Mouse (Mus musculus): ENCODE measurements around the gene Stx16. TPM values are rescaled to one million over a fixed set of nuclear protein-coding genes. Genes with fewer than 3 reads are reported as not detected.
A peak's percentile ranks its signal among the peaks of the same experiment; 100 is the strongest.

Stx16 gene
- polyA plus RNA-seq (2012; rRNA removed), result 70.4 and 77.5 TPM in 2 replicates

DNA sequence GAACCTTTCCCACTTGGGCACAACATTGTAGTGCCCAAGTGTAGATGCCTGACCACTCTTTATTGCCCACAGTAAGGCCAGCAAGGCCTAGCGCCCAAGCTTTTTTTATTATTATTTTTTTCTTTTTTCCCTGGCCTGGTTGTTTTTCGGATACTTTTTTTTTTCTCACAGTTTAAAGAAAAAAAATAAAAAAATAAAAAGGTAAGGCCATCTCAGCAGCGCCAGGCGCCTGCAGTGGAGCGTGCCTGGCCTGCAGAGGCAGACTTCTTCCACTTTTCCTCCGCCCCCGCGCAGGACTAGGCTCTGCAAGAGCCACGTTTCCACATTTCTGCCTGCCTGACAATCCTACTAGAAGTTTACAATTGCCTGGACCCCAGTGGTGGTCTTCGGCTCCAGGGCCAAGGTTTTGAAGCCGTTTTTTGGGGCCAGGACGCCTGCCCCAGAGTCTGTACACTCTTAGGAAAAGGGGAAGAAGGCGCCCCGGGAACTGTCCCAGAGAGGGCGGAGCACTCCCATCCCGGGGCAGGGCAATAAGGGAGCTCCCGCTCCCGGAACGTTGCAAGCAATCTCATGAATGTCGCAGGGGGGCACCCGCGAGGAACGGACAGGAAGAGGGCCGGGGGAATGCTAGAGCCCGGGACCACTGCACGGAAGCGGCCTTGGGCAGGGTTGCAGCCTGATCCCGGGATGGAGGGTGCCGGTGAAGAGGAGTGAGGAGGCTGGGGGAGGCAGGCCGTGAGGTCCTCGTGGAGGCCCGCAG is at the start of gene Stx16:
Stx16 (plus strand) TSS at position 636 of the 760 bp plus-strand sequence.
- Histone ChIP-seq H3K4me1 (replicated peaks; ENCODE audit: control insufficient read depth, insufficient read depth, low read length) (peaks cover 10% of the 10 kb centered on the region), H3K36me3 (ENCODE audit: control insufficient read depth, insufficient read depth, low read length) (no peaks in the 10 kb centered on the region), H3K27me3 (ENCODE audit: control insufficient read depth, insufficient read depth, low read length) (no peaks in the 10 kb centered on the region), H3K27ac (ENCODE audit: control insufficient read depth, insufficient read depth, low read length) (peak within 1 kb of the TSS; percentile 76), H3K4me3 (ENCODE audit: control insufficient read depth, insufficient read depth, low read length) (peak within 1 kb of the TSS; percentile 73)
- peak; percentile 90 for DNase-seq
- TF ChIP-seq POLR2A (IDR thresholded peaks at IDR 0.05; ENCODE audit: control insufficient read depth, extremely low read depth, insufficient read depth, low read length, poor library complexity) (peak; percentile 63; the same call in 1 of the 2 replicates), CTCF (IDR thresholded peaks at IDR 0.05; ENCODE audit: borderline replicate concordance, control insufficient read depth, extremely low read depth, insufficient read depth, low read length, poor library complexity) (0 out of 2 replicates have a peak, but pooled peaks have one; percentile 0)
- WGBS, result 4% methylated on average over 32 of the region's 32 CpGs

DNA sequence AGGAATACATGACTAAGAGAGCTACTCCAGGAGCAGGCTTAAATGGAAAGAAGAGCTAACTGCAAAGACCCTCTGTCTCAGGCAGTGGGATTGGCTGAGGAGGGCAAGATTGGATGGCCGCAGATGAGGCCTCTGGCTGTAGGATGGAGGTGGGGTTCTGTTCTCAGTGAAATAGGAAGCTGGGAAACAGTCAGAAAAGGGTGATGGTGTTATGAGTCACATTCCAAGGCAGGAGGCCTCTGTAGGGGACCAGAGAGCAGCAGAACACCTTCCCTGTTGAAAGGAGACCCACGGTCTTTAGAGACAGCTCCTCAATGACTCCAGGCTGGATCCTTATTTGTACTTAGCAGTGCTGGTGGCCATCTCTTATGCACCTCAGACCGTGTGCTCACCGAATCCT is 49.7 kb upstream of the Stx16 start:
- WGBS, result 80% methylated on average over 4 of the region's 4 CpGs
- no peak for DNase-seq
- TF ChIP-seq CTCF (IDR thresholded peaks at IDR 0.05; ENCODE audit: borderline replicate concordance, control insufficient read depth, extremely low read depth, insufficient read depth, low read length, poor library complexity), result no peak
- TF ChIP-seq POLR2A (IDR thresholded peaks at IDR 0.05; ENCODE audit: control insufficient read depth, extremely low read depth, insufficient read depth, low read length, poor library complexity), result no peak

DNA sequence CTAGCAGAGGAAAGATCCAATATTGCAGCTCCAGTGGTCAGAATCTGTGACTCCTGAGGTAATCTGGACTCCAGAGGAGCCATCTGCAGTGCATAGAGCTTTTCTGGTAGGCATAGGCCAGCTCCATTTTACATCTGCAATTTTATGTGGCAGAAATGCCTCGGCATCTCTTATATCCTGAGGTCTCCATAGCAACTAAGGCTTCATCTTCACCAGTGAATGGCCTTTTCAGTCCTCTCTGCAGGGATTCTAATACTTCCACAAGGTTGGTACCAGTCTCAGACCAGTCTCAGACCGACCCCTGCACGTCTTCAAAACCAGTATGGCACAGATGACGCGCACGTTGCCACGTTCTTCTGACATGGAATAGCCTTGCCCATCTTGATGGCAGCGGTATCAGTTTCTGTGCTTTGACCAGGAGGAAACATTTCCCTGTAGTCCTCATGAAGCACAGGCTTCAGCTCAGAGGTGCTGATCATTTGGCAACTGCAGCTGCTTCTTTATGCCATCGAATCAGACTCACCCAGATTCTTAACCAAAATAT is 42.8 kb upstream of the Stx16 start:
- no peak for DNase-seq
- TF ChIP-seq POLR2A (IDR thresholded peaks at IDR 0.05; ENCODE audit: control insufficient read depth, extremely low read depth, insufficient read depth, low read length, poor library complexity) (no peak), CTCF (IDR thresholded peaks at IDR 0.05; ENCODE audit: borderline replicate concordance, control insufficient read depth, extremely low read depth, insufficient read depth, low read length, poor library complexity) (no peak)
- H3K4me3 ChIP-seq (ENCODE audit: control insufficient read depth, insufficient read depth, low read length), result no peak overlapping the region
- H3K36me3 ChIP-seq (ENCODE audit: control insufficient read depth, insufficient read depth, low read length), result no peaks in the 10 kb centered on the region
- 94% methylated on average over 9 of the region's 9 CpGs for WGBS
- H3K4me1 ChIP-seq (replicated peaks; ENCODE audit: control insufficient read depth, insufficient read depth, low read length), result no peaks in the 10 kb centered on the region
- no peaks in the 10 kb centered on the region for H3K27me3 ChIP-seq (ENCODE audit: control insufficient read depth, insufficient read depth, low read length)
- H3K27ac ChIP-seq (ENCODE audit: control insufficient read depth, insufficient read depth, low read length), result no peak overlapping the region

More for the DNA sequence above, 49.7 kb upstream of the Stx16 start:
- Histone ChIP-seq H3K4me1 (replicated peaks; ENCODE audit: control insufficient read depth, insufficient read depth, low read length) (no peaks in the 10 kb centered on the region), H3K36me3 (ENCODE audit: control insufficient read depth, insufficient read depth, low read length) (no peaks in the 10 kb centered on the region), H3K27ac (ENCODE audit: control insufficient read depth, insufficient read depth, low read length) (no peak overlapping the region), H3K4me3 (ENCODE audit: control insufficient read depth, insufficient read depth, low read length) (no peak overlapping the region), H3K27me3 (ENCODE audit: control insufficient read depth, insufficient read depth, low read length) (no peaks in the 10 kb centered on the region)

DNA sequence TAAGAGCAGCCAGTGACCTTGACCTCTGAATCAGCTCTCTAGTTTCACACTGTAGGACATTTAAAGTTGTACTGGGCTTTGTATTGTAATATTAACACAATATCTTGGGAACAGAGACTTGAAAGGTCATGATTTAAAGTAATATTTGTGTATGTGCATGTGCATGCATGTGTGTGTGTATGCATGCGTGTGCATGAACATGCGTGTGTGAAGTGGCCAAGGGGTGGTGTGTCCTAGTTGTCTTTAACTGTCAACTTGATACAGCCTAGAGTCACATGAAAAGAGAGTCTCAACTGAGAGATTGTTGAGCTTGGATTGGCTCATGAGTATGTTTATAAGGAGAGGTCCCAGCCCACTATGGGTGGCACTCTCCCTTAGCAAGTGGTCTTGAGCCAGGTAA is 28.5 kb upstream of the Stx16 start:
- H3K4me3 ChIP-seq (ENCODE audit: control insufficient read depth, insufficient read depth, low read length), result no peak overlapping the region
- no peaks in the 10 kb centered on the region; the same call in 1 of the 2 replicates for H3K27me3 ChIP-seq (ENCODE audit: control insufficient read depth, insufficient read depth, low read length)
- no peak for TF ChIP-seq CTCF (IDR thresholded peaks at IDR 0.05; ENCODE audit: borderline replicate concordance, control insufficient read depth, extremely low read depth, insufficient read depth, low read length, poor library complexity)
- no peak for TF ChIP-seq POLR2A (IDR thresholded peaks at IDR 0.05; ENCODE audit: control insufficient read depth, extremely low read depth, insufficient read depth, low read length, poor library complexity)
- H3K4me1 ChIP-seq (replicated peaks; ENCODE audit: control insufficient read depth, insufficient read depth, low read length), result no peaks in the 10 kb centered on the region
- 99% methylated on average over 2 of the region's 2 CpGs for WGBS
- DNase-seq, result no peak
- H3K36me3 ChIP-seq (ENCODE audit: control insufficient read depth, insufficient read depth, low read length), result no peaks in the 10 kb centered on the region
- H3K27ac ChIP-seq (ENCODE audit: control insufficient read depth, insufficient read depth, low read length), result no peak overlapping the region

DNA sequence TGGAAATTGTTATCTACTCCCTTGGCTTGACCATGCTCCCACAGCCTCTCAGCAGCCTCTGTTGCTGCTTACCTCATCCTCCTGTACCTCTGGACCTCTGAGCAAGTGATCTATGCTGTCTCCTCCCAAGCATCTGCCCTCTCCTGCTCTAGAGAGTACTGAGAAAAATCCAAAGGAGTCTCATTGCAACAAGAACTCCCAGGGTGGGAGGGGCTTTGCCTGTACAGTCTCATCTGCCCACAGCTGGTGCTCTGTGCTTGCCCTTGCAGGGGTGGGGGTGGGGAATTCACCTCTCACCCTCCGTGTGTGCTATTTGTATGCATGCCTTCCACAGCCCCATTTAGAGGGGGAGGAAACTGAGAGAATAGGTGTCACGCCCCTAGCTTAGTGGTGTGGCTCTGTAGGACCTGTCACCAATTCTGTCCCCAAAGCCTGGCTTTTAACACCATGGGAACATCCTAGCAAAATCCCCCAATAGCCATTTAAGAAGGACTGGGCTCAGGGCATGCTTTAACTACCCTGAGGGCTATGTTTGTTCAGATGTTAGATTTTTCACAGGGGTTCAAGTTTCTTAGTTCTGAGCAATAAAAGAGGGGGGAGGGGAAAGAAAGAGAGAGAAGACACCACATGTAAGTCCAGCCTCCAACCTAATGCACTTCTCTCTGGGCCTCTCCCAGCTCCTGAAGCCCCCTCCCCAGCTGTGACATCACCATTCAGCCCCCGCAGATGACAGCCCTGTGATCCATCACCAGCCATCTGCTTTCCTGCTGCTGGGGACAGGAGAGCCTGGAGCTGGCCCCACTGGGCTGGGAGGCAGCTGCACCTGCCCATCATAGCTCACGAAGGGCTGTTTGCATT is 26.4 kb upstream of the Stx16 start:
- Histone ChIP-seq H3K36me3 (ENCODE audit: control insufficient read depth, insufficient read depth, low read length) (no peaks in the 10 kb centered on the region), H3K4me1 (replicated peaks; ENCODE audit: control insufficient read depth, insufficient read depth, low read length) (no peaks in the 10 kb centered on the region), H3K4me3 (ENCODE audit: control insufficient read depth, insufficient read depth, low read length) (no peak overlapping the region), H3K27ac (ENCODE audit: control insufficient read depth, insufficient read depth, low read length) (no peak overlapping the region), H3K27me3 (ENCODE audit: control insufficient read depth, insufficient read depth, low read length) (no peaks in the 10 kb centered on the region; the same call in 1 of the 2 replicates)
- no peak for TF ChIP-seq CTCF (IDR thresholded peaks at IDR 0.05; ENCODE audit: borderline replicate concordance, control insufficient read depth, extremely low read depth, insufficient read depth, low read length, poor library complexity)
- no peak for TF ChIP-seq POLR2A (IDR thresholded peaks at IDR 0.05; ENCODE audit: control insufficient read depth, extremely low read depth, insufficient read depth, low read length, poor library complexity)
- no peak for DNase-seq
- 57% methylated on average over 4 of the region's 4 CpGs for WGBS

DNA sequence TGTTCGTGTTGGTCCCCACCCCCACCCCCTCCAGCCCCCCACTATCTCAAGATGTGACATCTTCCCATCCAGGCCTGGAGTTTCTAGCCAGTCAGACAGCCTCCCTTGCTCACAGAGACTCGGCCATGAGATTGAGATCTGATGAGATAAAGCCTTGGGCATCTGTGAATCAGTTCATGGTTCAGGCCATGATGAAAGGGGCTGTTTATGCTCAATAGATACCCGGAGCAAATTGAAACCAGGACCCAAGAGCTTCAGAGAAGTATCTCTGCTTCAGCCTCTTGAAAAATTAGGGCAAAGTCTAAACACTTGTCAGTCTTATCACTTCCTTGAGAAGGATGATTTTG is 25.8 kb upstream of the Stx16 start:
- Histone ChIP-seq H3K4me1 (replicated peaks; ENCODE audit: control insufficient read depth, insufficient read depth, low read length) (no peaks in the 10 kb centered on the region), H3K4me3 (ENCODE audit: control insufficient read depth, insufficient read depth, low read length) (no peak overlapping the region), H3K27ac (ENCODE audit: control insufficient read depth, insufficient read depth, low read length) (no peak overlapping the region), H3K27me3 (ENCODE audit: control insufficient read depth, insufficient read depth, low read length) (no peaks in the 10 kb centered on the region; the same call in 1 of the 2 replicates), H3K36me3 (ENCODE audit: control insufficient read depth, insufficient read depth, low read length) (no peaks in the 10 kb centered on the region)
- WGBS, result 53% methylated on average over 3 of the region's 3 CpGs
- DNase-seq, result no peak
- no peak for TF ChIP-seq POLR2A (IDR thresholded peaks at IDR 0.05; ENCODE audit: control insufficient read depth, extremely low read depth, insufficient read depth, low read length, poor library complexity)
